Mouse (Mus musculus): ENCODE measurements around the gene Olfr98. TPM values are rescaled to one million over a fixed set of nuclear protein-coding genes. Genes with fewer than 3 reads are reported as not detected.
A peak's percentile ranks its signal among the peaks of the same experiment; 100 is the strongest.

The Olfr98 gene
- not detected in 2 replicates for polyA plus RNA-seq (2016; fragmentation: Nextera tagmentation; extraction: Ambion mirVana)

GRCm38 (mm10) chr17:37263626-37264025 is at the start of gene Olfr98:
TSS of gene Olfr98 (minus strand) at chr17:37263749.
- H3K4me1 ChIP-seq, result no peaks in the 10 kb centered on the region
- no peak for DNase-seq (ENCODE audit: low spot score)
- WGBS, result 85% methylated on average over 1 of the region's 1 CpGs
- H3K36me3 ChIP-seq (replicated peaks), result no peaks in the 10 kb centered on the region
- H3K4me3 ChIP-seq, result no peak within 1 kb of the TSS
- no peaks in the 10 kb centered on the region for H3K9me3 ChIP-seq
- no peaks in the 10 kb centered on the region for H3K27me3 ChIP-seq (replicated peaks; ENCODE audit: low read depth, poor library complexity, severe bottlenecking)
- no peak within 1 kb of the TSS for H3K27ac ChIP-seq (replicated peaks)

GRCm38 (mm10) chr17:37310146-37310699 is 46.7 kb upstream of the Olfr98 start:
- no peak overlapping the region for H3K4me3 ChIP-seq
- no peaks in the 10 kb centered on the region for H3K36me3 ChIP-seq (replicated peaks)
- no peaks in the 10 kb centered on the region for H3K27me3 ChIP-seq (replicated peaks; ENCODE audit: low read depth, poor library complexity, severe bottlenecking)
- no peak for DNase-seq (ENCODE audit: low spot score)
- no peak overlapping the region for H3K27ac ChIP-seq (replicated peaks)
- WGBS, result 58% methylated on average over 2 of the region's 2 CpGs
- no peaks in the 10 kb centered on the region for H3K9me3 ChIP-seq
- H3K4me1 ChIP-seq, result no peaks in the 10 kb centered on the region

- Histone ChIP-seq H3K36me3 (replicated peaks) (no peaks in the 10 kb centered on the region), H3K4me1 (no peaks in the 10 kb centered on the region), H3K27me3 (replicated peaks; ENCODE audit: low read depth, poor library complexity, severe bottlenecking) (no peaks in the 10 kb centered on the region), H3K4me3 (no peak overlapping the region), H3K9me3 (no peaks in the 10 kb centered on the region), H3K27ac (replicated peaks) (no peak overlapping the region)
- 43% methylated on average over 4 of the region's 4 CpGs for WGBS
- no peak for DNase-seq (ENCODE audit: low spot score)
These were observed 44.9 kb upstream of the Olfr98 start for GRCm38 (mm10) chr17:37308483-37308882.

GRCm38 (mm10) chr17:37304213-37304612 is 40.7 kb upstream of the Olfr98 start, which contains the start of gene Olfr101:
TSS of gene Olfr101 (minus strand) at chr17:37304313.
- 85% methylated on average over 4 of the region's 4 CpGs for WGBS

GRCm38 (mm10) chr17:37283360-37283759 is 19.8 kb upstream of the Olfr98 start, which contains the start of gene Olfr99:
TSS of gene Olfr99 (minus strand) at chr17:37283460.
- Histone ChIP-seq H3K4me3 (no peak within 1 kb of the TSS), H3K9me3 (no peaks in the 10 kb centered on the region), H3K36me3 (replicated peaks) (no peaks in the 10 kb centered on the region), H3K27ac (replicated peaks) (no peak within 1 kb of the TSS), H3K27me3 (replicated peaks; ENCODE audit: low read depth, poor library complexity, severe bottlenecking) (no peaks in the 10 kb centered on the region), H3K4me1 (no peaks in the 10 kb centered on the region)
- whole genome bisulfite sequencing, result 77% methylated on average over 1 of the region's 1 CpGs
- DNase-seq (ENCODE audit: low spot score), result no peak

More at GRCm38 (mm10) chr17:37304213-37304612, 40.7 kb upstream of the Olfr98 start, which contains the start of gene Olfr101:
- no peak for DNase-seq (ENCODE audit: low spot score)
- Histone ChIP-seq H3K36me3 (replicated peaks) (no peaks in the 10 kb centered on the region), H3K4me1 (no peaks in the 10 kb centered on the region), H3K27ac (replicated peaks) (no peak within 1 kb of the TSS), H3K27me3 (replicated peaks; ENCODE audit: low read depth, poor library complexity, severe bottlenecking) (no peaks in the 10 kb centered on the region), H3K9me3 (no peaks in the 10 kb centered on the region), H3K4me3 (no peak within 1 kb of the TSS)

- WGBS, result 88% methylated on average over 1 of the region's 1 CpGs
- H3K36me3 ChIP-seq (replicated peaks), result no peaks in the 10 kb centered on the region
- H3K27me3 ChIP-seq (replicated peaks; ENCODE audit: low read depth, poor library complexity, severe bottlenecking), result no peaks in the 10 kb centered on the region
- DNase-seq (ENCODE audit: low spot score), result no peak
- no peaks in the 10 kb centered on the region for H3K9me3 ChIP-seq
- no peaks in the 10 kb centered on the region for H3K4me1 ChIP-seq
- no peak overlapping the region for H3K27ac ChIP-seq (replicated peaks)
- H3K4me3 ChIP-seq, result no peak overlapping the region
These were observed 16.8 kb upstream of the Olfr98 start for GRCm38 (mm10) chr17:37280331-37280730.

GRCm38 (mm10) chr17:37276573-37276972 is 13.0 kb upstream of the Olfr98 start:
- H3K27ac ChIP-seq (replicated peaks), result no peak overlapping the region
- H3K9me3 ChIP-seq, result no peaks in the 10 kb centered on the region
- H3K4me1 ChIP-seq, result no peaks in the 10 kb centered on the region
- H3K27me3 ChIP-seq (replicated peaks; ENCODE audit: low read depth, poor library complexity, severe bottlenecking), result no peaks in the 10 kb centered on the region
- H3K36me3 ChIP-seq (replicated peaks), result no peaks in the 10 kb centered on the region
- H3K4me3 ChIP-seq, result no peak overlapping the region
- DNase-seq (ENCODE audit: low spot score), result no peak

GRCm38 (mm10) chr17:37275626-37276248 is 12.2 kb upstream of the Olfr98 start:
- 84% methylated on average over 2 of the region's 2 CpGs for WGBS

GRCm38 (mm10) chr17:37270702-37271092 is 7.1 kb upstream of the Olfr98 start:
- Histone ChIP-seq H3K27me3 (replicated peaks; ENCODE audit: low read depth, poor library complexity, severe bottlenecking) (peaks cover 8% of the 10 kb centered on the region), H3K4me3 (peak overlapping the region; percentile 58), H3K36me3 (replicated peaks) (no peaks in the 10 kb centered on the region), H3K4me1 (peaks cover 5% of the 10 kb centered on the region; the same call in 1 of the 2 replicates), H3K9me3 (no peaks in the 10 kb centered on the region), H3K27ac (replicated peaks) (no peak overlapping the region; the same call in 1 of the 2 replicates)
- WGBS, result 60% methylated on average over 8 of the region's 8 CpGs
- DNase-seq (ENCODE audit: low spot score), result peak; percentile 10

More at GRCm38 (mm10) chr17:37275626-37276248, 12.2 kb upstream of the Olfr98 start:
- peaks cover under 1% of the 10 kb centered on the region; the same call in 1 of the 2 replicates for H3K4me1 ChIP-seq
- DNase-seq (ENCODE audit: low spot score), result no peak
- H3K36me3 ChIP-seq (replicated peaks), result no peaks in the 10 kb centered on the region
- no peak overlapping the region for H3K4me3 ChIP-seq
- H3K27me3 ChIP-seq (replicated peaks; ENCODE audit: low read depth, poor library complexity, severe bottlenecking), result peaks cover 5% of the 10 kb centered on the region
- H3K27ac ChIP-seq (replicated peaks), result no peak overlapping the region
- H3K9me3 ChIP-seq, result no peaks in the 10 kb centered on the region

GRCm38 (mm10) chr17:37270058-37270701 is 6.6 kb upstream of the Olfr98 start, which contains the start of gene H2-M3:
TSS of gene H2-M3 (plus strand) at chr17:37270220.
- DNase-seq (ENCODE audit: low spot score), result peak; percentile 83
- WGBS, result 6% methylated on average over 26 of the region's 26 CpGs
- H3K4me1 ChIP-seq, result peaks cover 5% of the 10 kb centered on the region; the same call in 1 of the 2 replicates
- H3K27ac ChIP-seq (replicated peaks), result peak within 1 kb of the TSS; percentile 54; the same call in 1 of the 2 replicates
- H3K9me3 ChIP-seq, result no peaks in the 10 kb centered on the region
- H3K36me3 ChIP-seq (replicated peaks), result no peaks in the 10 kb centered on the region
- peak within 1 kb of the TSS; percentile 58 for H3K4me3 ChIP-seq
- H3K27me3 ChIP-seq (replicated peaks; ENCODE audit: low read depth, poor library complexity, severe bottlenecking), result peaks cover 8% of the 10 kb centered on the region

- H3K4me1 ChIP-seq, result no peaks in the 10 kb centered on the region
- no peaks in the 10 kb centered on the region for H3K27me3 ChIP-seq (replicated peaks; ENCODE audit: low read depth, poor library complexity, severe bottlenecking)
- H3K27ac ChIP-seq (replicated peaks), result no peak overlapping the region
- H3K36me3 ChIP-seq (replicated peaks), result no peaks in the 10 kb centered on the region
- WGBS, result 8% methylated on average over 1 of the region's 1 CpGs
- H3K4me3 ChIP-seq, result no peak overlapping the region
- no peaks in the 10 kb centered on the region for H3K9me3 ChIP-seq
- peak; percentile 8 for DNase-seq (ENCODE audit: low spot score)
These were observed 13.0 kb downstream of the Olfr98 start for GRCm38 (mm10) chr17:37250544-37250943.

- Histone ChIP-seq H3K27ac (replicated peaks) (no peak overlapping the region), H3K27me3 (replicated peaks; ENCODE audit: low read depth, poor library complexity, severe bottlenecking) (no peaks in the 10 kb centered on the region), H3K36me3 (replicated peaks) (no peaks in the 10 kb centered on the region), H3K4me1 (no peaks in the 10 kb centered on the region), H3K9me3 (no peaks in the 10 kb centered on the region), H3K4me3 (no peak overlapping the region)
- DNase-seq (ENCODE audit: low spot score), result no peak
These were observed 14.1 kb downstream of the Olfr98 start for GRCm38 (mm10) chr17:37249460-37249859.

Data from embryonic facial prominence, embryonic 10.5 days (tissue).